Mouse (Mus musculus) limb, embryonic 11.5 days (tissue): Measurements from ENCODE around the gene Hnmt. TPM values are rescaled to one million over a fixed set of nuclear protein-coding genes. Genes with fewer than 3 reads are reported as not detected.
"Not testable (repeated sequence)": the region's sequence is repeated elsewhere in the genome, so short reads cannot be mapped to it uniquely, and the experiment has no call there.

ENCODE experiments used
- ATAC-seq: fragments of 200-750 bp; cut with Nextera tagmentation; 2 replicates; pipeline ENCODE4 v1.8.0; 2017; ENCODE audit warnings: low read depth; ENCODE audit not compliant: insufficient number of reproducible peaks, low FRiP score, low TSS enrichment
- DNase-seq: peaks from one replicate; pipeline ENCODE4 v3.0.0-alpha.2; 2015; ENCODE audit warnings: low spot score
- H3K27ac ChIP-seq: fragments of 300-500 bp; sonication (generic); replicated peaks from 2 replicates; pipeline ENCODE4 v1.5.1; 2014; ENCODE audit warnings: low read depth, mild to moderate bottlenecking, low read length
- H3K27me3 ChIP-seq: fragments of 300-500 bp; sonication (generic); 2 replicates; pipeline ENCODE4 v1.6.1; 2014; ENCODE audit warnings: mild to moderate bottlenecking, low read length, mixed read lengths; ENCODE audit not compliant: control insufficient read depth, insufficient read depth
- H3K36me3 ChIP-seq: fragments of 300-500 bp; sonication (generic); 2 replicates; pipeline ENCODE4 v1.6.1; 2014; ENCODE audit warnings: mild to moderate bottlenecking, low read length, moderate library complexity, mixed read lengths; ENCODE audit not compliant: control insufficient read depth, insufficient read depth
- H3K4me1 ChIP-seq: fragments of 300-500 bp; sonication (generic); 2 replicates; pipeline ENCODE4 v1.6.1; 2014; ENCODE audit warnings: low read length, mixed read lengths; ENCODE audit not compliant: control insufficient read depth, insufficient read depth
- H3K4me2 ChIP-seq: fragments of 300-500 bp; sonication (generic); 2 replicates; pipeline ENCODE4 v1.6.1; 2014; ENCODE audit warnings: low read depth, mild to moderate bottlenecking, moderate library complexity; ENCODE audit not compliant: severe bottlenecking
- H3K4me3 ChIP-seq: fragments of 300-500 bp; sonication (generic); 2 replicates; pipeline ENCODE4 v1.5.1; 2014; ENCODE audit warnings: low read depth, low read length
- H3K9ac ChIP-seq: fragments of 300-500 bp; sonication (generic); 2 replicates; pipeline ENCODE4 v1.6.1; 2014; ENCODE audit warnings: mild to moderate bottlenecking, low read length
- H3K9me3 ChIP-seq: fragments of 300-500 bp; sonication (generic); 2 replicates; pipeline ENCODE4 v1.6.1; 2016; ENCODE audit warnings: low read length; ENCODE audit not compliant: control insufficient read depth
- WGBS: fragments of 180-500 bp; shearing (Covaris S2); extraction: QIAGEN DNeasy Blood & Tissue Kit; methylation state at CpG from one replicate; pipeline ENCODE4 v1.1.7; 2014; 5-methylcytosine and 5-hydroxymethylcytosine counted together
- polyA plus RNA-seq: library from polyadenylated mRNA; unstranded; fragments of >200 nt; fragmentation: Nextera tagmentation; extraction: Ambion mirVana; gene quantifications from 2 replicates; pipeline ENCODE4 v1.2.1, GENCODE M21; 2014

Hnmt gene
- polyA plus RNA-seq, 1 experiment from 2014 or later = 0.44 TPM

- ATAC-seq = no peak
Measured at GRCm38 (mm10) chr2:23982860-23983259, 66.3 kb downstream of the Hnmt start.

GRCm38 (mm10) chr2:23960659-23961274, 88.4 kb downstream of the Hnmt start:
- WGBS = 96% methylated on average over 15 of the region's 15 CpGs
- not testable (repeated sequence) for ATAC-seq

More at GRCm38 (mm10) chr2:23982860-23983259, 66.3 kb downstream of the Hnmt start:
- no peaks in the 10 kb centered on the region for H3K4me1 ChIP-seq
- H3K9me3 ChIP-seq = no peaks in the 10 kb centered on the region
- H3K36me3 ChIP-seq = no peaks in the 10 kb centered on the region
- DNase-seq = no peak
- no peak overlapping the region for H3K27ac ChIP-seq
- H3K9ac ChIP-seq = no peak overlapping the region
- no peaks in the 10 kb centered on the region for H3K27me3 ChIP-seq
- H3K4me2 ChIP-seq = no peak overlapping the region
- 80% methylated on average over 1 of the region's 1 CpGs for WGBS
- H3K4me3 ChIP-seq = no peak overlapping the region

More at GRCm38 (mm10) chr2:23960659-23961274, 88.4 kb downstream of the Hnmt start:
- DNase-seq, H3K4me2 ChIP-seq, H3K9me3 ChIP-seq, H3K27ac ChIP-seq, H3K36me3 ChIP-seq, H3K9ac ChIP-seq, H3K27me3 ChIP-seq, H3K4me3 ChIP-seq, H3K4me1 ChIP-seq: not testable (repeated sequence)

Other genes starting within 250 kb of the Hnmt start
- gene Tbpl2, start 47.2 kb upstream of the Hnmt start, polyA plus RNA-seq = not detected in 2 replicates
- gene Il1f8, start 103.8 kb upstream of the Hnmt start, polyA plus RNA-seq = not detected in 2 replicates
- gene Il1f9, start 137.1 kb upstream of the Hnmt start, polyA plus RNA-seq = not detected in 2 replicates
- gene Il1f6, start 166.0 kb upstream of the Hnmt start, polyA plus RNA-seq = not detected in 2 replicates
- 0.27 TPM in 1 of 2 replicates, not detected in the other for gene Il1f5, start 227.6 kb upstream of the Hnmt start, polyA plus RNA-seq
- gene Il1f10, start 241.8 kb upstream of the Hnmt start, polyA plus RNA-seq = not detected in 2 replicates